Mouse (Mus musculus) kidney, embryonic 15.5 days (tissue): ENCODE data around the gene Nmral1. TPM values are rescaled to one million over a fixed set of nuclear protein-coding genes. Genes with fewer than 3 reads are reported as not detected.
A peak's percentile ranks its signal among the peaks of the same experiment; 100 is the strongest.

Experiments
- ATAC-seq: fragments of 200-750 bp; cut with Nextera tagmentation; replicated peaks from 2 replicates; pipeline ENCODE4 v1.8.0; 2017; ENCODE audit warnings: moderate TSS enrichment; ENCODE audit not compliant: low FRiP score
- H3K27ac ChIP-seq: fragments of 300-500 bp; sonication (generic); 2 replicates; pipeline ENCODE4 v1.5.1; 2015; ENCODE audit warnings: mild to moderate bottlenecking, inconsistent platforms
- H3K27me3 ChIP-seq: fragments of 300-500 bp; sonication (generic); 2 replicates; pipeline ENCODE4 v1.6.1; 2015; ENCODE audit warnings: inconsistent platforms
- H3K36me3 ChIP-seq: fragments of 300-500 bp; sonication (generic); 2 replicates; pipeline ENCODE4 v1.6.1; 2015; ENCODE audit warnings: inconsistent platforms
- H3K4me1 ChIP-seq: fragments of 300-500 bp; sonication (generic); 2 replicates; pipeline ENCODE4 v1.6.1; 2015; ENCODE audit warnings: inconsistent platforms
- H3K4me2 ChIP-seq: fragments of 300-500 bp; sonication (generic); 2 replicates; pipeline ENCODE4 v1.6.1; 2015; ENCODE audit warnings: moderate library complexity, mild to moderate bottlenecking, inconsistent platforms
- H3K4me3 ChIP-seq: fragments of 300-500 bp; sonication (generic); replicated peaks from 2 replicates; pipeline ENCODE4 v1.5.1; 2015; ENCODE audit warnings: mild to moderate bottlenecking, inconsistent platforms
- H3K9ac ChIP-seq: fragments of 300-500 bp; sonication (generic); 2 replicates; pipeline ENCODE4 v1.6.1; 2015; ENCODE audit warnings: mild to moderate bottlenecking, inconsistent platforms
- H3K9me3 ChIP-seq: fragments of 300-500 bp; sonication (generic); replicated peaks from 2 replicates; pipeline ENCODE4 v1.6.1; 2016; ENCODE audit warnings: inconsistent platforms
- WGBS: fragments of 180-500 bp; shearing (Covaris S2); methylation state at CpG from one replicate; pipeline ENCODE4 v1.1.7; 2015; ENCODE audit warnings: mixed read lengths; 5-methylcytosine and 5-hydroxymethylcytosine counted together
- polyA plus RNA-seq: library from polyadenylated mRNA; unstranded; fragments of >200 nt; fragmentation: Nextera tagmentation; extraction: Ambion mirVana; gene quantifications from 2 replicates; pipeline ENCODE4 v1.2.1, GENCODE M21; 2015

Gene Nmral1
- polyA plus RNA-seq, 1 experiment from 2014 or later, result 98.2 TPM

DNA sequence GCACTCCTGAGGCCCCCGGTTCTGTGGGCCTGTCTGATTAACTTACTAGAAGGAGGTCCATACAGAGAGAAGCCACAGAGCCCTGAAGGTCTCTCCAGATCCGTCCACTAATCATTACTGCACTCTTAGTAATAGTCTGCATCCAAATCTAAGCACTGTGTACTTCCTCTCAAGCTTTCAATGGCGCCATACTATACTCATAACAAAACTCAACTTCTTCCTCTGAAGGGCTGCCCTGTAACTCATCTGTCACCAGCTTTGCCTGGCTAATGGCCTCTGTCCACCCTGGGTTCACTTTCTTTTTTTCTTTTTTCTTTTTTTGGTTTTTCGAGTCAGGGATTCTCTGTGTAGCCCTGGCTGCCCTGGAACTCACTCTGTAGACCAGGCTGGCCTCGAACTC is 41.1 kb downstream of the Nmral1 start:
- 84% methylated on average over 5 of the region's 5 CpGs for WGBS
- Histone ChIP-seq H3K4me3 (peak overlapping the region; percentile 69; the same call in 1 of the 2 replicates), H3K4me1 (peaks cover 18% of the 10 kb centered on the region), H3K9ac (no peak overlapping the region), H3K36me3 (peaks cover 31% of the 10 kb centered on the region), H3K27me3 (no peaks in the 10 kb centered on the region), H3K4me2 (peak overlapping the region; percentile 87; the same call in 1 of the 2 replicates), H3K27ac (no peak overlapping the region), H3K9me3 (no peaks in the 10 kb centered on the region)
- no peak for ATAC-seq

DNA sequence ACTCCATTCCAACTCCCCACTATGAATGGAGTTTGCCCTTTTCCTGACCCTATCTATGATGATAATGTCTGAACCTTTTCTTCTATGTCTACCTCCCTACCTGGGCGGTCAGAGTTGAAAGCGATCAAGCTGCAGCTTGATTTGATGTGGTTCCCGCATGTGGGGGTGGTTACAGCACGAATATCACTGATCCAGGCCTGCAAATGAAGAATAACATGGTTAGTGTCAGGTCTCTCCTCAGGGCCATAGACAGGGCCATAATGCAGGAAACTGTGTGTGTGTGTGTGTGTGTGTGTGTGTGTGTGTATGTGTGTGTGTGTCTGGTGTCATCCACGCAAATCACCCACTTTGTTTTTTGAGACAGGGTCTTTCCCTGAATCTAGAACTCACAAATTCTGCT is 42.3 kb downstream of the Nmral1 start:
- H3K4me2 ChIP-seq, result no peak overlapping the region
- H3K4me1 ChIP-seq, result peaks cover 15% of the 10 kb centered on the region
- H3K36me3 ChIP-seq, result peaks cover 42% of the 10 kb centered on the region
- no peak overlapping the region for H3K9ac ChIP-seq
- WGBS, result 92% methylated on average over 5 of the region's 5 CpGs
- H3K27ac ChIP-seq, result no peak overlapping the region
- H3K9me3 ChIP-seq, result no peaks in the 10 kb centered on the region
- ATAC-seq, result no peak
- no peak overlapping the region for H3K4me3 ChIP-seq
- H3K27me3 ChIP-seq, result no peaks in the 10 kb centered on the region

DNA sequence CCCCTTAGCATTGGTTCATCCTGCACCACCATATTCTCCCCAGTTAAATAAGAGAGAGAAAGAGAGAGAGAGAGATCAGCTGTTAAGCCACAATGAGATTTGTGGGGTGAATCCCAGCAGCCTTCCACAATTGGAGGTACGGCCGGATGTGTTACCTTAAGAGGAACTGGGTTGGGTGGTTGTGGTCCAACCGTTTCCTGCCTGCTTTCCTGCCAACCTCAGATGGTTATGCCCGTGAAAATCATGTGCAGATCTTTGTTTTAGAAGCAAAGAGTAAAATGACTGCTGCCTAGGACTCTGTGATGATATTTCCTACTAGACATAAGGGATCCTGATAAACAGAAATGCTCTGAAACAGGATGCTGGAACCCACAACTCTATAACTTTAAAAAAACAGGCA is 45.1 kb downstream of the Nmral1 start:
- WGBS, result 76% methylated on average over 4 of the region's 4 CpGs
- no peak for ATAC-seq

DNA sequence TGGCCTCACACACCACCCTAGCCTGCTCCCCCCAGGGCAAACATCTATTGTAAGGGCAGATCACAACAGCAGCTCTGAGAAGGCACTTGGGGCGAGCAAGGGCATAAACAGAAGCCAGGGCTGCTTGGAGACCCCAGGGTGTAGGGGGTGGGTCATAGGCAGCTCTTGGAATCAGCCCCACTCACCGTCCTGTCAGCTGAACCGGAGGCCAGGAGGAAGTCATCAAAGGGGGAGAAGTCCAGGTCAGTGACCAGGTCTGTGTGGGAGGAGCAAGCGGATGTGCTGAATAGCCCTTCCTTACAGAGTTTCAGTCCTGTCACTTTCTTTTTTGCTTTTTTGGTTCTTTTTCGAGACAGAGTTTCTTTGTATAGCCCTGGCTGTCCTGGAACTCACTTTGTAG is 48.8 kb downstream of the Nmral1 start:
- no peak for ATAC-seq
- Histone ChIP-seq H3K36me3 (peaks cover 74% of the 10 kb centered on the region), H3K4me3 (no peak overlapping the region), H3K27ac (no peak overlapping the region), H3K4me2 (no peak overlapping the region), H3K9me3 (no peaks in the 10 kb centered on the region), H3K27me3 (no peaks in the 10 kb centered on the region), H3K9ac (no peak overlapping the region), H3K4me1 (peaks cover 5% of the 10 kb centered on the region; the same call in 1 of the 2 replicates)
- 39% methylated on average over 5 of the region's 5 CpGs for WGBS

More for the DNA sequence above, 45.1 kb downstream of the Nmral1 start:
- Histone ChIP-seq H3K4me1 (peaks cover 10% of the 10 kb centered on the region), H3K27ac (no peak overlapping the region), H3K36me3 (peaks cover 53% of the 10 kb centered on the region), H3K9me3 (no peaks in the 10 kb centered on the region), H3K9ac (no peak overlapping the region), H3K27me3 (no peaks in the 10 kb centered on the region), H3K4me3 (no peak overlapping the region), H3K4me2 (no peak overlapping the region)

DNA sequence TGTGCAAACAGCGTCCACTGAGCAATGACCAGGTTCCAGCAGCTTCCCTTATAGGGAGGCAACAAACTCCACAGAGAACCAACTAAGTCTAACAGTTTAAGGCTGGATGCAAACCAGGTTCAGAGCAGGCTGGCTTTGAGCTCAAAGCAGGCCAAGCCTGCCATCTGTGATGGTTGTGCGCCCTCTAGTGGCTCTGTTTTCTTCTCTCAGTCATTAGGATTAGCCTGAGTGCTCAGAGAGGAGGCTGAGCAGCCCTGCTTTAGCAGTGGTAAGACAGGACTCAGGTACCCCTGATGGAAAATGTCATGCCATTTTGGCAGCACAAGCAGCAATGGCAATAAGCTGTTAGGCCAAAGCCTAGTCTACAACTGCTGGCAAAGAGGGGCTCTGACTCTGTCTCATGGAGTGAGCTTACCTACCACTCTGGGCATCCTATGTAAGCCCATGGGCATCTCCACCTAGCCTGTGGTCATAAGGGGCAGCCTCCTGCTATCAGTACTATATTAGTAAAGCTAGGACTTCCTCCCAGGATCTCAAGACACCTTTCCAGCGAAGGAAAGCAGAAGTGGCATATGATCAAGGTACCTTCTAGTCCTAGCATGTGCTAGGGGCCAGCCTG is 51.9 kb downstream of the Nmral1 start:
- 31% methylated on average over 3 of the region's 3 CpGs for WGBS
- H3K36me3 ChIP-seq, result peaks cover 63% of the 10 kb centered on the region
- H3K4me3 ChIP-seq, result no peak overlapping the region
- peak; percentile 86 for ATAC-seq
- H3K4me2 ChIP-seq, result no peak overlapping the region
- H3K9me3 ChIP-seq, result no peaks in the 10 kb centered on the region
- peaks cover 5% of the 10 kb centered on the region; the same call in 1 of the 2 replicates for H3K4me1 ChIP-seq
- H3K27me3 ChIP-seq, result no peaks in the 10 kb centered on the region
- no peak overlapping the region; the same call in 1 of the 2 replicates for H3K9ac ChIP-seq
- H3K27ac ChIP-seq, result no peak overlapping the region

DNA sequence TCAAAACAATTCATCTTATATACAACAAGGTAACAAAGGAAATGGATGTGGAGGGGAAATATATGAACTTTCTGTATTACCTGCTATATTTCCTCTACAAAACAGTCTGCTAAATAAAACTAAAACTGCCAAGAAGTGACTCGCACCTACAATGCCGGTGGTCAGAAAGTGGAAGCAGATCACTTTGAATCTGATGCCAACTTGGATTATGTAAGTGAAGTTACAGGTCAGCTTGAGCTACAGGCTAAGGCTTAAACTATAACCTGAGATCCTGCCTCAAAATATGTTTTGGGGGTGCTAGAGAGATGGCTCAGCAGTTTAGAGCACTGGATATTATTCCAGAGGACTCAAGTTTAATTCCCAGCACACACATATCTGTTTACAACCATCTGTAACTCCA is 53.4 kb downstream of the Nmral1 start:
- Histone ChIP-seq H3K9ac (no peak overlapping the region), H3K36me3 (peaks cover 71% of the 10 kb centered on the region), H3K4me3 (no peak overlapping the region), H3K4me2 (no peak overlapping the region), H3K9me3 (no peaks in the 10 kb centered on the region), H3K27ac (no peak overlapping the region), H3K27me3 (no peaks in the 10 kb centered on the region), H3K4me1 (peaks cover 11% of the 10 kb centered on the region; the same call in 1 of the 2 replicates)
- no peak for ATAC-seq
- 95% methylated on average over 2 of the region's 2 CpGs for WGBS

DNA sequence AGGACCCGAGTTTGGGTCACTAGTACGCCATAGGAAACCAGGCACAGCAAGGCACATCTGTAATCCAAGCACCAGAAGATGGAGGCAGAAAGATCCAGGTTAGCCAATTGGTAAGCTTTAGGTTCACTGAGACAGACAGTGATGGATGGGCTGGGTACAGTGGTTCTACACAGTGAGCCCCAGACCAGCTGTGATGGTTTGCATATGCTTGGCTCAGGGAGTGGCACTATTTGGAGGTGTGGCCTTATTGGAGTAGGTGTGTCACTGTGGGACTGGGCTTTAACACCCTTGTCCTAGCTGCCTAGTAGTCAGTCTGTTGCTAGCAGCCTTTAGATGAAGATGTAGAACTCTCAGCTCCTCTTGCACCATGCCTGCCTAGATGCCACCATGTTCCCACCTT is 55.4 kb downstream of the Nmral1 start:
- Histone ChIP-seq H3K9me3 (no peaks in the 10 kb centered on the region), H3K4me2 (no peak overlapping the region), H3K36me3 (peaks cover 58% of the 10 kb centered on the region), H3K9ac (no peak overlapping the region), H3K27me3 (no peaks in the 10 kb centered on the region), H3K4me3 (no peak overlapping the region), H3K4me1 (peaks cover 18% of the 10 kb centered on the region), H3K27ac (no peak overlapping the region)
- WGBS, result 86% methylated on average over 2 of the region's 2 CpGs
- no peak for ATAC-seq

DNA sequence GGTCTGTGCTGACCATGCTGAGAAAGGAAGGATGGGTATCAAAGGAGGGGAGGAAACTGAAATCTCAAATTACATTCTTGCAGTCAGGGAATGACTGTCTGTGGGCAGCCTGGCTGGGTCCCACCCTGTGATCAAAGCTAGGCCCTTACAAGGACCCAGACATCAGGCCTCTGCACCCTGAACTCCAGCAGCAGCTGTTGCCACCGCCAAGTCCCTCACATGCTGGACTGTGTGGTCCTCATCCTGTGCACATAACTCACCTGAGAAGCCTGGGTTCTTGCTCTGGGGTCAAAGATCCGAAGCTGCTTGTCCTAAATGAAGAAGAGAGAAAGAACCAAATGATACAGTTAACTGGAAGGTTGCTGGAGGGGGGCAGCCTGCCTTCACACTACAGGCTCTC is 57.6 kb downstream of the Nmral1 start:
- H3K9ac ChIP-seq, result no peak overlapping the region
- no peaks in the 10 kb centered on the region for H3K9me3 ChIP-seq
- ATAC-seq, result no peak
- 34% methylated on average over 2 of the region's 2 CpGs for WGBS
- no peaks in the 10 kb centered on the region for H3K27me3 ChIP-seq
- H3K36me3 ChIP-seq, result peaks cover 42% of the 10 kb centered on the region
- no peak overlapping the region for H3K4me3 ChIP-seq
- H3K4me1 ChIP-seq, result peaks cover 25% of the 10 kb centered on the region
- H3K27ac ChIP-seq, result peak overlapping the region; percentile 30; the same call in 1 of the 2 replicates
- H3K4me2 ChIP-seq, result no peak overlapping the region

Other genes with a start within 250 kb of the Nmral1 start
- gene Srl, start 177.5 kb downstream of the Nmral1 start, polyA plus RNA-seq, result 19.2 and 23.8 TPM in 2 replicates
- 24.6 and 25.7 TPM in 2 replicates for gene Tfap4, start 159.5 kb downstream of the Nmral1 start, polyA plus RNA-seq
- 41.2 and 43.8 TPM in 2 replicates for gene Glis2, start 124.6 kb downstream of the Nmral1 start, polyA plus RNA-seq
- gene Pam16, start 94.4 kb downstream of the Nmral1 start, polyA plus RNA-seq, result 90.1 and 92.6 TPM in 2 replicates
- gene Vasn, start 79.4 kb downstream of the Nmral1 start, polyA plus RNA-seq, result 22.7 and 23.5 TPM in 2 replicates
- 77.7 and 81.4 TPM in 2 replicates for gene Dnaja3, start 79.4 kb downstream of the Nmral1 start, polyA plus RNA-seq
- gene Coro7, start 39.6 kb downstream of the Nmral1 start, polyA plus RNA-seq, result 19.8 and 22.0 TPM in 2 replicates
- gene Hmox2, start 7.0 kb upstream of the Nmral1 start, polyA plus RNA-seq, result 106 and 111 TPM in 2 replicates
- 101 and 108 TPM in 2 replicates for gene Cdip1, start 70.9 kb upstream of the Nmral1 start, polyA plus RNA-seq
- 0.19 and 0.83 TPM in 2 replicates for gene 4930562C15Rik, start 116.1 kb upstream of the Nmral1 start, polyA plus RNA-seq
- 37.4 and 39.7 TPM in 2 replicates for gene Ubald1, start 161.0 kb upstream of the Nmral1 start, polyA plus RNA-seq
- 88.2 and 98.1 TPM in 2 replicates for gene Mgrn1, start 166.9 kb upstream of the Nmral1 start, polyA plus RNA-seq
- 151 and 155 TPM in 2 replicates for gene Nudt16l1, start 219.4 kb upstream of the Nmral1 start, polyA plus RNA-seq
- 59.7 and 69.3 TPM in 2 replicates for gene Anks3, start 244.8 kb upstream of the Nmral1 start, polyA plus RNA-seq